Mouse (Mus musculus) cerebellum, adult 2 months (tissue): Measurements from ENCODE around the gene Rundc1.

ENCODE experiments used
- CTCF ChIP-seq: fragments of 200-500 bp; IDR thresholded peaks from 2 replicates; pipeline ENCODE4 v1.5.1; 2011; ENCODE audit warnings: low read depth, mild to moderate bottlenecking, control low read depth, low read length, moderate library complexity, borderline replicate concordance; ENCODE audit not compliant: insufficient read depth
- POLR2A ChIP-seq: fragments of 200-500 bp; IDR thresholded peaks from 2 replicates; pipeline ENCODE4 v1.6.1; 2011; ENCODE audit warnings: low read length, control low read depth, borderline replicate concordance; ENCODE audit not compliant: insufficient read depth

DNA sequence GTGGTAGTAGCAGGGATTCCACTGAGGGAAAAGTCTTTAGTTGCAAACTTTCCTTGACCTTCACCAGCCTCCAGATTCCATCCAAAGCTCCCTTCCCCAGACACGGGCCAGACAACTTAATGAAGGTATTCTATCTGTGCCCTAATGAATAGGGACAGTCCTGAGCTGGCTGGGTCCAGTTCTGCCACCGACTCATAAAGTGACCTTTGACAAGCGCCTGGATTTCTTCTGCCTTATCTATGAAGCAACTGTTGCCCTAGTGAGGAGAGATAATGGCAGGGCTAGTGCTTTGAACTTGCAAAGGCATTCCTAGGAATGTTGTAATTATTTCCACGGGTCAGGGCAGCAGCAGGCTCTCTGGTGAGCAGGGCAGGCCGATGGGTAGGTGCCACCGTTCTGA is 56.0 kb downstream of the Rundc1 start:
- TF ChIP-seq POLR2A, result no peak
- no peak for TF ChIP-seq CTCF
